23 mouse cellular contexts compared by ENCODE assay signal in the genomic region with DNA sequence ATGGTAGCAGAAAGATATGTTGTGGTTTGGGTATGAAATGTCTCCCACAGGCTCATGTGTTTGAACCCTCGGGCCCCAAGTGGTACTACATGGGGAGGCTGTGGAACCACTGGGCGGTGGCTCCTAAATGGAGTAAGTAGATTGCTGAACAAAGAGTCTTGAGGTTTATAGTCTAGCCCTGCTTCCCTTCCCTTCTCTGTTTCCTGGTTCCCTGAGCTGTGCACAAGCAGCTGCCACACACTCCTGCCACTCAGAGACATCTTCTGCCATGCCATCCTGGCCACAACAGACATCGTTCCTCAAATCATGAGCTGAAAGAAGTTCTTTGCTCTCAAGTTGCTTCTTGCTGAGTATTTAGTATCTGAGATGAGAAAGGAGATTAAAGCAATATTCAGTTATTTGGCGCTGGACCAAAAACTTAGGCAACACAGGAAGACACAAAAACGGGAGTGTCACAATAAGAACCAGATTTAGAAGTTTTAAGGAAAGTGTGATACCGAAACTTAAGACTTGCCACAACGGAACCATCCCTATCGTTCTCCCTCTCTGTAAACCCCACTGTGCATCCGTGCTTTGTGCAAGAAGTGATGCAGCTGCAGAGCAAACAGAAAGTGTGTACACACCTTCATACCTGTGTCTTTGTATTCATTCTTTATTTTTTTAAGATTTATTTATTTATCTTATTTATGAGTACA. TPM values are rescaled to one million over a fixed set of nuclear protein-coding genes. Genes with fewer than 3 reads are reported as not detected.
"Had no signal": no experiment of that assay in that cellular context is flagged by ENCODE, and none has a peak within 500 bp of the region (broad histone marks: within the 10 kb centered on the region; RNA-seq: fewer than 3 reads in every experiment).

No protein-coding gene starts in this region.

- H3K4me1 ChIP-seq: limb, embryonic 10.5 days; limb, embryonic 13.5 days; neural tube, embryonic 12.5 days; neural tube, embryonic 15.5 days had no signal

- H3K36me3 ChIP-seq: limb, embryonic 10.5 days; limb, embryonic 13.5 days; liver, embryonic 12.5 days; liver, embryonic 15.5 days; neural tube, embryonic 12.5 days; neural tube, embryonic 15.5 days had no signal

- H3K9me3 ChIP-seq: limb, embryonic 10.5 days; limb, embryonic 13.5 days; liver, embryonic 12.5 days; liver, embryonic 15.5 days; neural tube, embryonic 12.5 days; neural tube, embryonic 15.5 days had no signal

- H3K9ac ChIP-seq: limb, embryonic 13.5 days; liver, embryonic 12.5 days; liver, embryonic 15.5 days; neural tube, embryonic 12.5 days; neural tube, embryonic 15.5 days had no signal

- H3K4me2 ChIP-seq: limb, embryonic 13.5 days; liver, embryonic 12.5 days; liver, embryonic 15.5 days; midbrain, embryonic 11.5 days; neural tube, embryonic 12.5 days; neural tube, embryonic 15.5 days had no signal

- H3K27ac ChIP-seq: limb, embryonic 10.5 days; limb, embryonic 13.5 days; liver, embryonic 12.5 days; liver, embryonic 15.5 days; macrophage; neural tube, embryonic 12.5 days; neural tube, embryonic 15.5 days had no signal

- ATAC-seq: intestine, embryonic 16.5 days; liver, embryonic 12.5 days had no signal

- H3K4me3 ChIP-seq: limb, embryonic 10.5 days; limb, embryonic 13.5 days; liver, embryonic 12.5 days; liver, embryonic 15.5 days; neural tube, embryonic 12.5 days; neural tube, embryonic 15.5 days had no signal

- H3K27me3 ChIP-seq: limb, embryonic 13.5 days; liver, embryonic 12.5 days; liver, embryonic 15.5 days; neural tube, embryonic 12.5 days; neural tube, embryonic 15.5 days had no signal

- DNase-seq: kidney, adult 18-20 months; kidney, adult 9 months; kidney, postnatal 14 days; kidney, postnatal 4 days; liver; lung, adult 18-20 months; midbrain, embryonic 14.5 days; retina, postnatal 1 day; thymus, adult 18-20 months; thymus, postnatal 14 days; thymus, postnatal 4 days had no signal

RNA-seq across cellular contexts. Expression of a gene that starts 19.4 kb away (rescaled TPM):
- polyA plus RNA-seq: macrophage had no signal

RNA-seq across cellular contexts. Expression of a gene that starts 45.4 kb away (rescaled TPM):
- total RNA-seq: megakaryocyte-erythroid progenitor cell, adult 5-6 weeks had no signal
- polyA plus RNA-seq: limb, embryonic 10.5 days; liver, embryonic 12.5 days; macrophage; neural tube, embryonic 12.5 days; small intestine, adult 2 months; spleen, adult 2 months had no signal
